Mouse (Mus musculus) left cerebral cortex, postnatal 36 days (tissue): Measurements from ENCODE around the gene Mup5. TPM values are rescaled to one million over a fixed set of nuclear protein-coding genes. Genes with fewer than 3 reads are reported as not detected.
"Not testable (repeated sequence)": the region's sequence is repeated elsewhere in the genome, so short reads cannot be mapped to it uniquely, and the experiment has no call there.

Experiments
- DNase-seq, 2 experiments: peaks; one replicate each; pipeline ENCODE4 v3.0.0; 2021 to 2022; ENCODE audit warnings: low spot score in 2 of 2, mixed read lengths in 1 of 2
- intact Hi-C: fragments of 180-260 bp; cut with DNase I; formaldehyde crosslinking; loops from one replicate; pipeline ENCODE4 v1.15.1; 2025
- total RNA-seq, 2 experiments: library from RNA; stranded (reverse); gene quantifications; 2 replicates each; pipeline ENCODE4 v1.2.3; 2021

Mup5 gene
- under 1 TPM; 0.35 to 0.45 TPM for total RNA-seq

GRCm38 (mm10) chr4:61834952-61835708 is at the start of gene Mup5:
Gene Mup5 (minus strand): TSS chr4:61835233.
- DNase-seq = peak in 1 of 2 experiments; percentile 10
- intact Hi-C loops = no loop called here

- intact Hi-C loops = no loop called here
- no peak for DNase-seq
These were observed 23.1 kb upstream of the Mup5 start for GRCm38 (mm10) chr4:61858160-61858559.

- no peak for DNase-seq
- intact Hi-C loops = no loop called here
These were observed 21.0 kb upstream of the Mup5 start for GRCm38 (mm10) chr4:61855831-61856698.

GRCm38 (mm10) chr4:61855344-61855743 is 20.3 kb upstream of the Mup5 start:
- intact Hi-C loops = no loop called here
- no peak for DNase-seq

- intact Hi-C loops = no loop called here
- DNase-seq = no peak
These were observed 9.9 kb upstream of the Mup5 start for GRCm38 (mm10) chr4:61844758-61845455.

- intact Hi-C loops = no loop called here
- DNase-seq = no peak
These were observed 5.8 kb downstream of the Mup5 start for GRCm38 (mm10) chr4:61829211-61829610.

- intact Hi-C loops = no loop called here
- DNase-seq = no peak
These were observed 11.8 kb downstream of the Mup5 start for GRCm38 (mm10) chr4:61823185-61823584.

- intact Hi-C loops, DNase-seq: not testable (repeated sequence)
These were observed 12.5 kb downstream of the Mup5 start for GRCm38 (mm10) chr4:61822541-61822940.

GRCm38 (mm10) chr4:61815602-61816001 is 19.4 kb downstream of the Mup5 start:
- no peak for DNase-seq
- intact Hi-C loops = no loop called here

- intact Hi-C loops = no loop called here
- DNase-seq = no peak
These were observed 21.6 kb downstream of the Mup5 start for GRCm38 (mm10) chr4:61813435-61813834.

- peak; percentile 19 to 37 for DNase-seq
- intact Hi-C loops = not testable (repeated sequence)
These were observed 23.8 kb downstream of the Mup5 start for GRCm38 (mm10) chr4:61811193-61811592.

GRCm38 (mm10) chr4:61808926-61809325 is 26.1 kb downstream of the Mup5 start:
- intact Hi-C loops, DNase-seq: not testable (repeated sequence)

GRCm38 (mm10) chr4:61789699-61790098 is 45.3 kb downstream of the Mup5 start:
- intact Hi-C loops, DNase-seq: not testable (repeated sequence)

GRCm38 (mm10) chr4:61784231-61784630 is 50.8 kb downstream of the Mup5 start:
- intact Hi-C loops, DNase-seq: not testable (repeated sequence)

- DNase-seq, intact Hi-C loops: not testable (repeated sequence)
These were observed 52.9 kb downstream of the Mup5 start, which contains the start of gene Mup19 for GRCm38 (mm10) chr4:61782169-61782568. Gene Mup19 (minus strand): TSS chr4:61782269.

Other genes with a start within 250 kb of the Mup5 start
- gene Mup17, start 239.4 kb downstream of the Mup5 start, total RNA-seq = not detected
- gene Mup18, start 161.1 kb downstream of the Mup5 start, total RNA-seq = not detected
- not detected for gene Mup19, start 53.0 kb downstream of the Mup5 start, total RNA-seq
- not detected for gene Mup20, start 218.9 kb upstream of the Mup5 start, total RNA-seq